Mouse (Mus musculus) T-cell, adult 2 months (primary cell): Measurements from ENCODE around the gene Zfp503.

Source experiments
- DNase-seq: peaks from one replicate; pipeline ENCODE4 v3.0.0; 2022; ENCODE audit warnings: low spot score

The Zfp503 gene

DNA sequence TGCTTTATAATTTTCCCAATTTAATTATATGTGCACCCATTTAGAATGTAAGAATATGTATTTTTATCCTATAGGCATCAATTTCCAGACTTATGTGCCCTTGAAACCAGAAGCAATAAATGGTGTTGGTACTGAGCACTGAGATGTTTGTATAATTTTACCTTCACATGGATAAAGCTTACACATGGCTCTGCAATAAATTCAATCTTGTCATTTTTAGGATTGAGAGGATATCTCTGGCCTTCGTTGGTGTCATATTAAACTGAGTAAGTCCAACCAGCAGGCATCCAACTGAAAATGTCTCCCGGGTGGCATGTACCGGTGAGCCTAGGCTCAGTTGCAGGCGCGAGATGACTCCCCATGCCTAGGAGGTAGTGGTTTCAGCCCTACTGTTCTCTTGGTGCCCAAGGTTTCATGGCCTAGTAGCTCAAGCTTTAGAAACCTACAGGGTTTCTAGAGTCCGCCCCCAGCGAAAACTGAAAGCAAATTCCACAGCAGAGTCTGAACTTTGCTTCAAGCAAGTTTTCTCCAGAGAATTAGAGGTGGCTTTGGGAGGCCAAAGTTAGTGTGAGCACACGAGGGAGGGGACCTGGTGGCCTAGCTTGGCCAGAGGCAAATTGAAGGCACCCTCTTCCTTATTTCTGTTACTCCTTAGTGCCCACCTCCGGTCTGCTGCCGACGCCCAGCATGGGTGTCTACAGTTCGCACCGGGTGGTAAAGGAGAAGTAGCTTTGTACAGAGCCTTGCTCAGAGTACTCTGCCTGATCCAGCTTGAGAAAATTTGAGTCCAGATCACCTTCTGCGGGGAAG, 4.1 kb upstream of the Zfp503 start:
- no peak for DNase-seq

DNA sequence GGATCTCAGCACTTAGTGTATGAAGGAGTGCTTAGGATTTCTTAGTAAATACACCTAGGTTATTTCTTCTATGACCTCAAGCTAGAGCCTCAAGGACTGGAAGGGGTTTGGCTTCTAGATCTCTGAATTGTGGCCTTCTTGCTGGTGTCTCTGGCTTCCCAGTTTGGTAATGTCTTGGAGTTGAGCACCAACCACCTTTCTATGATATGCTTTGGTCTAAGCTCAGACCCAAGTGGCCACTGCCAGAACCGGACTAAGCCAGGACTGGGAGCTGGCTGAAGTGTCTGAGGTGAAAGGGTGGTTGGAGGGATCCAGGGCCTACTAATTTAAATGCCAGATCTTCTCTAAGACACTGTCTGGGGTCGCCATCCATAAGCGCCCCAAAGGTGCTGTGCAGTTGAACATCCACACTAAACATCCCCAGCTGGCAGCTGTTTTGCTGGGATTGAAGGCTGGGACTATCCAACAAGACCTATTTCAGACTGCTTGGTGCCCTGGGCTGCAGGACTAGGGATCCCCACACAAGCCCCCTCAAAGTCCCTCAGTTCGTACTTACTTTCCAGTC, 3.0 kb upstream of the Zfp503 start:
- DNase-seq, result no peak

DNA sequence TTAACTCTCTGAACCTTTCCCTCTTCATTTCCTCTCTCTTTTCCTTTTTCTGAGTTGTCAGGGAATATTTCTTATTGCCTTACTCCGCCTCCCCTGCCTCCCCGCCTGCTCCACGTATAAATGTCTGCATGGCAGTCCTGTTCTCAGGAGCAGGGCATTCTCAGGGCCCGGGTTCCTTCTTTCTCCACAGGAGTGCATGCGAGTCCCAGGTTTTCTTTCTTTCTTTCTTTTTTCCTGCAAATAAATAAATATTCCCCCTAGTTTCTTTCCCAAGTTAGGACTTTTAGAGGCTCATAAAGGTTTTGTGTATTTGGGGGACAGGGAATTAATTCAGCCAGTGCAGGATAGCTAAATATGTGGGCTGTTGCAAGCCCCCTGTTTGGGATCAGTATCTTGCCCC, 2.5 kb upstream of the Zfp503 start:
- no peak for DNase-seq

DNA sequence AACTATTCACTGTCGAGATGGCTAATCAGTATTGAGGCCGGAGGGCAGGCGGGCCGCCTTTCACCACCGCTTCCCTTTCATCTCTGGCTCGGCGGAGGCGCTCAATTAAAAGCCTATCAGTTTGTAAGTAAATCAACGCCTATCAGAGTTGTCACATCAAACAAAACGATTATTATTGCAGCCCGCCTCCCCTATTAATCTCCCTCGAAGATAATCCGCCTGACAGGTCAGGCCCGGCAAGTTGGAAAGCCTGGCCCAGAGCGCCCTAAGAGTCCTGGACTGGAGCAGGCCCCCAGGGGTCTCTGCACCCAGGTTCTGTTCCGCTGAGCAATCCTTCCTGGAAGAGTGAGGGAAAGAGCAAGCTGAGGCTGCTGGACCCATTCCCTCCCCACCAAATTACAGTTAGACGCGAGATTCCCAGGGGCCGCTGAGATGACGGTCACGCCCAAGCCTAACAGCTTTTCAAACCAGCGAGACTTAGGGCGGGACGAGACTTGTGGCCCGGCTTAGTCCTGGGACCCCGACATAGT, 1.9 kb upstream of the Zfp503 start:
- DNase-seq, result no peak

DNA sequence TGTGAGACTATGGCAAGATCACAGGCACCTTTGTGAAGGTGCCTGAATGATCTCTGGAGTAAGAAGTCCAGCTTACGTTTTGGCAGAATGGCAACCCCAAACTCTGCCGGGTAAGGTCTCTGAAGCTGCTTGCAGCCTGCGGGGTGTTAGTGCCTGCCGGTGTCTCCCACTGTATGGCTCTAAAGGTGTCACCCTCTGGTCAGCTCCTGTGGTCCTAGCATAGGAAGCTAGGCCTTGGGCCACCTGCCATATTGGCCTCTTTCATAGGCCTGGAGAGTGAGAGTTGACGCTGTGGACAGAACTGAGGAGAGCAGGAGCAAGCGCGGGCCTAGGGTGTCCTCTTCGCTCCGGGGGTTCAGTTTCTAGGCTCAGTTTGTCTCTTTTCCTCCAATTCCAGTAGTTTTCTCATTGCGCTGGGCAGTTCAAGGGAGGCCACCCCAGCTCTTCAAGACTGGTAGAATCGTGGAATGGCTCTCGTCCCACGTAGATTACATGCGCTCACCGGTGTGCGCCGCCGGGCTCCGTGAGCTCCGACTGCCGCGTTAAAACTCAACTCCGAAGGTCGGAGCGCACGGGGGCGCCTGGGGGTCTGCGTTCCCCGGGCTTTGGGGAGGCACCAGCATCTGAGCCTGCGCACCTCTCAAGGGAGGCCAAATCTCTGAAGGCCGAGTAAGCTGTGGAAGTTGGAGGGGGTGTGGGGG, 1.1 kb upstream of the Zfp503 start:
- DNase-seq, result no peak

DNA sequence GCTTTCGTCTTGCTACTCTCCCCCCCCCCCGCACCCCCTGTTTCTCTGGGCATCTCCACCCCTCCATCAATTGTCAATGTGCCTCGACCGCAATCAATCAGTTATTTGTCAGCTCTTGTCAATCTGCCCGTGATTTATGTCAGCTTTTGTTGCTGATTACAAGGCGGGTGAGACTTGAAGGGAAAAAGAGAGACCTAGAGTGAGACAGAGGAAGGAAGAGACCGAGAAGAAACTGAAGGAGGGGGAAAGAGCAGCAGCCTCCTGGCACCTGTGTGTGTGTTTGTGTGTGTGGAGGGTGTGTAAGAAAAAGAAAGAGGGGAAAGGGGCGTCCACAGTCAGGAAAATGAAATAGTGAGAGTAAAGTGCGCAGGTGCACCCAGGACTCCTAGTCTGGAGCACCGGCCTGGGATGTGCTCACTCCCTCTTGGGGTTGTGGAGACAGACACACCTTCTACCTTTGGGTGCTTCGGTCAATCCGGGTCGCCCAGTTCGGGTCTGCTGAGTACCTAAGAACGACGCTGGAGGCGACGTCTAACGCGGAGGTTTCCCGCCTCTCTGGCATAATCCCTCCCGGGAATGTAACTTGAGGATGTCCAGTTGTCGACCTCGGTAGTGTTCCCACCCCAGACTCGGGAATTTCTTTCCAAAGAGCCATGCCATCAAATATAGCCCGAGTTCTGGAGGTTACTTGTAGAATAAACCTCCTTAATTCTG, 667 bp downstream of the Zfp503 start:
- DNase-seq, result no peak

DNA sequence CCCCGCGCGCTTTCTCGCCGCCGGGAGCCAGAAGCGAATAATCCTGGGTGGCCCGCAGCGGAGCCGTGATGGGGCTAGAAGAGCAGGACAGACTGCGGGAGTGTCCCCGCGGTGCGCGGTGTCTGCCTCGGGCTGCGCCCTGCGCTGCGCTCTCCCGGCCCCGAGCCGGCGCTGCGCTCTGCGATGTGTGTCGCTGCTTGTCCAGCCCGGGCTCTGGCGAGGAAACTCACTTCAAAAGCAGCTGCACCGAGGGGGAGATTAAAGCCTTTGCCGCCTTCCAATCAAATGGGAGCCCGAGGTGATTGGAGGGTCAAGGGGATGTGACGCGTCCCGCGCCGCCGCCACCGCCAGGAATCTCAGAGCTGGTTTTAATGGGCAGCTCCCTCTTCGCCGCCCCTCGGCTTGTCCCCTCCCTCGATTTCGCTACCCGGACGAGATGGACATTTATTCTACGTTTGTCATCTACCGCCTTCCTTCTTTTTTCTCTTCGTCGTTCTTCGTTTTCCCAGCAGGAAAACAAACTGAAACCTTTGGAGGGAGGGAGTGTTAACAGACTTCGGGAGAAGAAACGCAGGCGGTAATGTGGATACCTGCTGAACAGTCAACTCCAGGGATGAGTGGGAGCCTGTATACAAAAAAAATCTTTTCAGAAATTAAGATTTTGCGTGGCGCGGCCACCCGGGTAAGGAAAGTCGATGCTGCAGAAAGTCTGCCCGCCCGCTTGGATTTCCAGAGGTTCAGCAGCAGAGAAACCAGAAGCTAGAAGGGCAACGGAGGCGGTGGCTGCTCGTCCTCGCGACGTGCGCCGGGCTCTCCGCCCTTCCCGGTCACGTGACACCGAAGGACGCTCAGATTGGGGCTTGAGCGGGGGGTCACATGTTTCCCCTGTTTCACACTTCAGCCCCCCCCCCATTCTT, 1.5 kb downstream of the Zfp503 start:
- peak; percentile 69 for DNase-seq

DNA sequence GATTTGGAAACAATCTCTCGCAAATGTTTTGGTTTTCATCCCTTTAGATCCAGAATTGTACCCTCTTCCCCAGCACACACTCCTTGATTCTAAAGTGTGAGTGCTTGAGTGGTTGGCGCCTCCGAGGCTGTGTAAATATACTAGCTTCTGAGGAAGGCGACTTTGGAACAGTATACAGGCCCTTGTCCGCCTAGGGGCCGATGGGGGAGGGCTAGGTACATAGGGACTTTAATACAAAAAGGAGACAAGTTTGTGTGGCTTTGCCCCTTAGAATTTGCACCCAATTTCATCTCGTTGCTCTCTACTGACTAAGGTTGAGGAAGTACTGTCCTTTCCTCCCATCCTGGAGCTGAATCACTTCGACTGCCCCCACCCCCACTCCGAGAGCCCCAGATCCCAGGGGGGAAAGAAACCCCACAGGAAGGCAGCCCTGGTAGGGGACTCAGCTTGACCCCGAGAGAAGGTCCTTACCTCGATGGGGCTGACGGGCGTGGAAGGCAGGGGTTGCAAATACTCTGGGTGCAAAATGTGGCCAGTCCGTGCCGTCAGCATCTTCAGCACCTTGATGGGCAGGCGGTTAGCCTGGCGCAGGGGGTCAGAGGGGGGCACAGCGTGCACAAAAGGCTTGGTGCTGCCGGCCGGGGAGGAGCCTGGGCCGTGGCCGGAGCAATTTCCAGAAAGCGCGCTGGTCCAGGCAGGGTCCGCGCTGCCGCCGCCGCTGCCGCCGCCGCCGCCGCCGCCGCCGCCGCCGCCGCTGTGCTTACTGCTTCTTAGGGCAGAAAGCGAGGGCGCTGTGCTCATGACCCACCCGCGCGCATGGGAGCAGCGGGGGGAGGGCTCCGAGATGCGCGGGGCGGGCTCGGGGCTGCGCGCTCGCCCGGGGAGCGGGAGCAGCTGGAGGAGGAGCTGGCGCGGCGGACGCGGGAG, 2.4 kb downstream of the Zfp503 start:
- peak; percentile 14 for DNase-seq

DNA sequence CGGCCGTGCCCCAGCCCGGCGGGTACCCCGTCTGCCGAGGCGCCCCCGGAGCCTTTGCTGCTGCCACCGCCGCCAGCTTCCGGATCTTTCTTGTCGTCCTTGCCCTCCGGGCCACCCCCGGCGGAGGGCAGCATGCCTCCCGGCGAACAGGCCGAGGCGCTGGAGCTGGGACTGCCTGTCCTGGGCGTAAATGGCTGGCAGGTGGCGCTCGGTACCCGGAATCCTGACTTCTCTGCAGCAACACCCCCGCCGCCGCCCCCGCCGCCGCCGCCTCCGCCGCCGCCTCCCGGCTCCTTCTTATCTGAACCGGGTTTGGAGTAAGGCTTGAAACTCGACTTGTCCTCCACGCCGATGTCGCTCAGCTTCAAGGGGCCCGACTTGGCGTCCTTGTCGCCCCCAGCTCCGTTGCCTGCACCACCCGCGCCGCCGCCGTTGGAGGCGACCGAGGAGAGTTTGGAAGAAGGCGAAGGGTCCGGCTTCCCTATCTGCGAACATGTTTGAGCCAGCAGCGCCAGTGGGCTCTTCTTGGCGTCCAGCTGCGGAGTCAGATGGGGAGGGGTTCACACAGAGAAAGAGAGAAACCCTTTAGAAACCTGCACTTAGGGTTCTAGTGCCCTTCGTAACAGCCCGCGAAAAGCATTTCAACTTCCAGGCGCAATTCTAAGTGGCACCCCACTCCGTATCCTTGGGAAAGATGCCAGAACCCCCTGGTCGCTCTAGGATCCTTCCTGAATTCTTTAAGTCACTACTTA, 3.2 kb downstream of the Zfp503 start:
- peak; percentile 49 for DNase-seq

DNA sequence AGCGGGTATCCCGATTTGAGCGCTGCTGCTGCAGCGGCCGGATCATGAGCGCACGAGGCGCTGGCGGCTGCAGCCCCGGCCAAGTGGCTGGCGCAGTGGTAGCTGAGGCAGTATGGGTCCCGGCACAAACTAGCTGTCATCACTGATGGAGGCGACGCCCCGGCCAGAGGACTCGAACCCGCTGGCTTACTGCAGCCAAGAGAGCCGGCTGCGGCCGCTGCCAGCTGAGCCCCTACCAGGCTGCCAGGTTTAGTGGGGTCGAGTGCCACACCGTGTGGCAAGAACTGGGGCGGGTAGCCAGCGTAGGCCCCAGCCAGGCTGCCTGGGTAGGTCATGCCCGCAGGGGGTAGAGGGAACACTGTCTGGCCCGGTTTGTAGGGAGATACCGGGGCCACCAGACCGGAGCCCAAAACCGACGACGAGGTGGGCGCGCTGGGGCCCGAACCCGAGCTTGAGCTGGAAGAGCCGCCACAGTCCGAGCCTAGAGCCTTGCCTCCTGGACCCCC, 3.9 kb downstream of the Zfp503 start:
- no peak for DNase-seq

DNA sequence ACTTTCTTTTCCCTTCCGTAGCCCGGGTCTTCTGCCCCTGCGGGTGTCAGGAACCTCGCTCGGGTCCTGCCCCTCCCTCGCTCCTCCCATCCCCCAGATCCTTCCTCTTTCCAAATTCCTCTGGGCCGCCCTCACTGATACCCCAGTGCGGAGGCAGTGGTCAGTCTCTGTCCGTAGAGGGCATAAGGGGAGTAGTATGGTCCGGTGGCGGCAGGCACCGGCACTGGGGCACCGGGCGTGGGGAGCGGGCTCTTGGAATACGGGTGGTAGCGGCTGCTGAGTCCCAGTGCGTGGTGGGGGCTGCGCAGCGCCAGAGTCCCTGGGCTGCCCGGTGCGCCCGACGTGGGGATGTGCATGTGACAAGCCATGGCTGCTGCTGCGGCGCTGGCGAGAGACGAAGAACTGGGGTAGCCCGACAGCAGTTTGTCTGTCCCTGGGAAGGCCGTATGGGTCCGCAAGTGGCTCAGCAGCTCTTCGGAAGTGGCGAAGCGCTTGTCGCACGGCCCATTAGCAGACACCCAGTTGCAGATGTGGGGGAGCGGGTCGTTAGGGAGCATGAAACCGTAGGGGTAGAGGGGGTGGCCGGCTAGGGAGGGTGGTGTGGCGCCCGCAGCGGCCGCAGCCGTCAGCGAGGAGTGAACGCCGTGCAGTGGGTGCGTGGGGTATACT, 4.5 kb downstream of the Zfp503 start:
- no peak for DNase-seq

DNA sequence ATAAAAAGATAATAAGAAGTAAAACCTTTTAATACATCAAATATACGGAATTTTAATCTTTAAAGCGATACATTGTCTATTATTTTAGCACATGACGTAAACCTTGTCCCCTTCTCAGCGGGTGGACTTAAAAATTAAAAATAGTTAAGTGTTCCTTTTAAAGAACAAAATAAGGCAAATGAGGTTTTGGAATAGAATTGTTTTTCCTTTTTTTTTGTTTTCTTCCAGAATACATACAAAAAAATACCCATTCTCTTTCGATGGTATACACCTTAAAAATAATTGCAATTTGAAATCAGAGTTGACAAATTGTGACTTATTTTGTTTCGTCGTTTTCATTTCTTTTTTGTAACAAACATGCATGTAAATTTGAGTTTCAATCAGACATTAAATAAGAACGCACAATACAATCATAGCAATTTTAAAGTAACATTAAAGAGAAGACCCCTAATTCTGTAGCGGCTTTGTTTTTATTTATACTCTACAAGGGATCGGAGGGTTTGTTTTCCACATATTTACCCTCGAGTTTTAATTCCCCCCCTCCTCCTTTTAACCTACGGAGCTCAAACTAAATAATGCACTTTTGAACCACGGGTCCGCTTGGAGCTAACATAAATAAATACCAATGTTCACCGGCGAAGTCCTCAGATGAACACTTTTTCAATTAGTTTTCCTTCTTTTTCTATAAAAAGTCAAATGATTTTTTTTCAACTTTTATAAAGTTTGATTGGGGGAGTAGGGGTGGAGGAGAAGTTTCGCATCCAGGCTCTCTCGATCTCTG, 5.3 kb downstream of the Zfp503 start:
- DNase-seq, result no peak

DNA sequence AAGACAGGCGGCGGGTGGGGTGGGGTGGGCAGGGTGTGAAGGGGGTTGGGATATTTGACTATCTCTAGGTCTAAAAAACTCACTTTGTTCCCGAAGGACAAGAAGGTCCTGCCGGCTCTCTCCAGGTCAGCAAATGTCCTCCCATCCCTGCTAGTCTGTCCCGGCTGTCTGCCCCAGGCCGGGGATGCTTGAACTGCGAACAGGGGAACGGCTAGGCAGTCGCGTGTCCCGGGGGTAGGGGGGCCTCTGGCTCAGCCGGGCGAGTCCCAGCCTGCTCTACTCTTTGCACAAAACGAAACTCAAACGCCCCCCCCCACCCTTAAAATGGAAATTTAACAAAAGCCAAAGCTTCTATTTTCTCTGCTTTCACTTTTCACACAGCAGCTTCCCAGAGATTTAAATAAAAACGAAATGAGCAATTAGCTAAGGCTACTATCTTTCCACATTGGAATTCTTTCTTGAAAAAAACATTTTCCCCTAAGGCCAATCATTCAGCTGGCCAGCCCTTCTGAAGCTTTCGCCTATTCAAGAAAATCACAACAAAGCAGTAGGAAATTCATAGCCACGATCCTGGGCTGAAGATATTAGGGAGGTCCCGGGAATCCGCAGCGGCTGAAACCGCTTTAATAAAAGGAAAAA, 6.0 kb downstream of the Zfp503 start:
- DNase-seq, result no peak

DNA sequence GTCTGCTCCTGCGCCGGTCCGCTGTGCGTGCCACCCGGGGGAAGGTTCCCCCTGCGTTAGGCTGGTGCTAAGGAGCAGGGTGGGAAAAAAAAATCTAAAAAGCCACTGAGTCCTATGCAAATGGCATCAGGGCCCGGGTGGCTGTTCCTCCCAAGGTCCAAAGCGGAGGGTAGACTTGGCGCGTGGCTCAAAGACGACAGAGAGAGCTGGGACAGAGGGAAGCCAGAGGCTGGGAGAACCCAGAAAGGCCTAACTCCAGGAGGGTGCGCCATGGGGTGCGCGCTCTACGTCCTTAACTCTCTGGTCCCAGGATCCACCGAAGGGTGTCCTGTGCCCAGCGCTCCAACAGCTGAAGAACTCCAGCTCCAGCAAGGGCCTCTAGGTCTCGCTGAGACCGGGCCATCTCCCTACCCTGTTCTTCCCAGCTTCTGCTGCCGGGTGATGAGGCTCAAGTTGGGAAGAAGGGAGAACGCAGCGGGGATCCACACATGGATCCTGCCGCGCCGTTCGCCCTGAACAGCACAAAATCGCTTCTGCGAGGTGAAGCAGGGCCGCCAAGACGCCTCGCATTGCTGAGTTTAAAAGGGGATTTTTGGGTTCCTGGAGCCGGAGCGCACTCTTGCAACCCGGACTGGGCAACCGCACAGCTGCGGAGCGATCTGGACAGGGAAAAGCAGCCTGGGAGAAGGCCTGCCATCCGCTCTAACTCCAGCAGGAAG, 6.7 kb downstream of the Zfp503 start:
- no peak for DNase-seq

DNA sequence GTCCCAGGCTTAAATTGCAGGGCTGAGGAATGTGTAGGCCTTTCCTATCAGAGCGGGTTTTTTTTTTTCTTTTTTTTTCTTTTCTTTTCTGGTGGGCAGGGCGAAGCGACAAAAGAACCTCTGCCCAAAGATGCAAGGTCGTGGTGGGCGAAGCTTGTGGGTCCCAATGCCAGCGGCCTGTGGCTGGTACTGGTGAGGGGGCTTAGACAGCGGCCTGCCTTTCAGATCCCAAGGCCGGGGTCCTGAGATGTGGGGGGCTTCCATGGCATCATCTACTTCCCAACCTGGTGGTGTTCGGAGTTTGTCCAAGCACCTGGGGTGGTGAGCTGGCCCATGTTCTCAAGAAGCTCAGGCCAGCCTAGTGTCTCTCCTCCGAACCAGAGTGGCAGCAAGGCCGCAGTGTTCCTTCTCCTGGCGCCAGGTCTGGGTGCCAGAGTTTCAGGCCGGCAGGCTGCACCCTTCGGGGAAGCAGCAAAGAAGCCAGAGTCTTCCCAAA, 7.3 kb downstream of the Zfp503 start:
- no peak for DNase-seq

DNA sequence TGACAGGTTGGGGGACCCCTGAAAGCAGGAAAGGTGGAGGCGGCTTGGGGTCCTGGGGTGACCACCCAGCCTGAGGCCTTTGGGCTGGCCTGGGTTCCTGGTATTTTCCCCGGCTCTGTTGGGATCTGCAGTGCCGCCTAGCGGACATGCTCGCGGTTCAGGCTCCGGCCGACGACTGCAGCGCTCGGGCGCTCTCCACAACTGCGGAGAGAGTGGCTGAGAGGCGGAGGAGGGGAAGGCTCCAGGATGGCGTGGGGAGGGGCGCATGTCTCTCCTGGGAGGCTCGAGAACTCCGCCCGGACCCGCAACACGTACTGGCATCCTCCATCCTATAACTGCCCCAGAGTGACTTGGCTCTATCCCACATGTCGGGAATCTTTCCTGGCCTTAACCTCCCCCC, 7.9 kb downstream of the Zfp503 start:
- no peak for DNase-seq

DNA sequence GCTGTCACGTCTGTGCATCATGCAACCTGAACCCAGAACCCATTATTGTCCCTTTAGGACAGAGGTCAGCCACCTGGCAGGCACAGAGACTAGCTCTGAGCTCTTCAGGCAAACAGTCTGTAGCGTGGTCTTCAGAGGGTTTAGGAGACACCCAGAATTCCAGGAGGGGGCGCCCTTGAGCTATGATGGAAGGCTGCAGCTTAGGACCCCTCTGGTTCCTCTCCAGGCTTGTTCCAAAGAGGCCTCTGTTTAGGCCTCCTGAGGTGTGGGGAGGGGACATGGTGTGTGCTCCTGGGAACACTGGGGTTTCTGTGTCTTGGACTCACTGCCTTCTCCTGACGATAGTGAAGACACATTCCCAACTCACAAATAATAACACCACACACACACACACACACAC, 20.4 kb downstream of the Zfp503 start:
- no peak for DNase-seq
